Mouse (Mus musculus): ENCODE measurements at regions not wholly inside any gene's neighbourhood (a gene's known extent, or its start where the extent isn't known, plus 50 kb on each side); places are given as distances from the start of the nearest gene placed in this dataset.

DNA sequence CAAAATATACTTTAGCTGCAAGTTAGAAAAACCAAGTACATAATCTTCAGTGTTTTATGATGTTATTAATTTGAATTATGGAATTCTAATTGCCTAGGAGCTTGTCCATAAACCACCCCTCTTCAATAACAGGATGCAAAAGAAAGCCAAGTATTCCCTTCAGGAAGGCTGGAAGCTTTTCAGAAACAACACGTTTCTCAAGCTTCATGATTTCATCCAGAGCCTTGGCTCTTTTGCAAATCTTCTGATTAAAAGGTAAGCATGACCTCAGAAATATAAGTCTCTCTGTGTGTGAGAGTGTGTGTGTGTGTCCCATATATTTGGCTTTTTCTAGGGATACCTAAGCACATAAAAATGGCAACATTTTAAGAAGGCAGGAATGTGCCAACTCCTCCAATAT is 570.0 kb downstream of the Gm11232 start:
- 21% methylated on average over 1 of the region's 1 CpGs for WGBS
- Histone ChIP-seq H3K27ac (no peak overlapping the region), H3K27me3 (ENCODE audit: control insufficient read depth, insufficient read depth, low read length) (no peaks in the 10 kb centered on the region), H3K79me2 (replicated peaks; ENCODE audit: control insufficient read depth, insufficient read depth, low read length) (no peaks in the 10 kb centered on the region), H3K4me1 (ENCODE audit: control insufficient read depth, insufficient read depth, low read length) (no peaks in the 10 kb centered on the region), H3K36me3 (ENCODE audit: control insufficient read depth, insufficient read depth, low read length) (no peaks in the 10 kb centered on the region), H3K4me3 (no peak overlapping the region), H3K9ac (ENCODE audit: low read depth, low read length) (no peak overlapping the region)
- intact Hi-C loops (cut with DNase I): no loop called here
- no peak for TF ChIP-seq CTCF (IDR thresholded peaks at IDR 0.05)
- no peak for TF ChIP-seq POLR2A (IDR thresholded peaks at IDR 0.05; ENCODE audit: insufficient read depth, low read depth, low read length)
- TF ChIP-seq EP300 (IDR thresholded peaks at IDR 0.05; ENCODE audit: insufficient read depth, low read depth, low read length): no peak
- DNase-seq: no peak

GRCm38 (mm10) chr4:71177661-71178060 is 580.1 kb downstream of the Gm11232 start:
- no peaks in the 10 kb centered on the region for H3K36me3 ChIP-seq (ENCODE audit: control insufficient read depth, insufficient read depth, low read length)
- WGBS: 60% methylated on average over 2 of the region's 2 CpGs
- H3K27ac ChIP-seq: no peak overlapping the region

DNA sequence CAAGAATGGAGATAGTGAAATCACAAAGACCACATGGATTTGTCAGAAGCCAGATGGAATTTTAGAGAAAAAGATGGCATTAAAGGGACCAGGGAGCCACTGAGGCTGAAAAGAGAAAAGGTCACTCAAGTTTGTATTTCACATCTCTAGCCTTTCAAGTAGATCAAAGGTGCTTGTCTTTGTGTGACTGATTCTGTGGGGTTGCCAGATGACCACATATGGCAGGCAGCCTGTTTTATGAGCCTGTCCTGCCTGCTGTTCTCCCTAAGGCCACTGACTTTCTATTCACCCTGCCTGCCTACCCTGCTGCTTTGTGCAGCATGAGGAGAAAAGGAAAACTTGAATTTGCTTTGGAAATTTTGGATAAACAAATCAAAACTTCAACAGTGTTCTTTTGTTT is 592.0 kb downstream of the Gm11232 start:
- H3K9ac ChIP-seq (ENCODE audit: low read depth, low read length): no peak overlapping the region
- no peak for DNase-seq
- H3K4me1 ChIP-seq (ENCODE audit: control insufficient read depth, insufficient read depth, low read length): no peaks in the 10 kb centered on the region
- intact Hi-C loops (cut with DNase I): no loop called here
- no peaks in the 10 kb centered on the region for H3K27me3 ChIP-seq (ENCODE audit: control insufficient read depth, insufficient read depth, low read length)
- no peak overlapping the region for H3K4me3 ChIP-seq
- no peak overlapping the region for H3K27ac ChIP-seq
- no peaks in the 10 kb centered on the region for H3K79me2 ChIP-seq (replicated peaks; ENCODE audit: control insufficient read depth, insufficient read depth, low read length)
- TF ChIP-seq EP300 (IDR thresholded peaks at IDR 0.05; ENCODE audit: insufficient read depth, low read depth, low read length): no peak
- TF ChIP-seq CTCF (IDR thresholded peaks at IDR 0.05): no peak
- no peak for TF ChIP-seq POLR2A (IDR thresholded peaks at IDR 0.05; ENCODE audit: insufficient read depth, low read depth, low read length)
- H3K36me3 ChIP-seq (ENCODE audit: control insufficient read depth, insufficient read depth, low read length): no peaks in the 10 kb centered on the region

More at GRCm38 (mm10) chr4:71177661-71178060, 580.1 kb downstream of the Gm11232 start:
- Histone ChIP-seq H3K4me3 (no peak overlapping the region), H3K4me1 (ENCODE audit: control insufficient read depth, insufficient read depth, low read length) (no peaks in the 10 kb centered on the region), H3K9ac (ENCODE audit: low read depth, low read length) (no peak overlapping the region), H3K79me2 (replicated peaks; ENCODE audit: control insufficient read depth, insufficient read depth, low read length) (no peaks in the 10 kb centered on the region), H3K27me3 (ENCODE audit: control insufficient read depth, insufficient read depth, low read length) (no peaks in the 10 kb centered on the region)
- intact Hi-C loops (cut with DNase I): no loop called here
- DNase-seq: no peak
- no peak for TF ChIP-seq CTCF (IDR thresholded peaks at IDR 0.05)
- no peak for TF ChIP-seq POLR2A (IDR thresholded peaks at IDR 0.05; ENCODE audit: insufficient read depth, low read depth, low read length)
- TF ChIP-seq EP300 (IDR thresholded peaks at IDR 0.05; ENCODE audit: insufficient read depth, low read depth, low read length): no peak

DNA sequence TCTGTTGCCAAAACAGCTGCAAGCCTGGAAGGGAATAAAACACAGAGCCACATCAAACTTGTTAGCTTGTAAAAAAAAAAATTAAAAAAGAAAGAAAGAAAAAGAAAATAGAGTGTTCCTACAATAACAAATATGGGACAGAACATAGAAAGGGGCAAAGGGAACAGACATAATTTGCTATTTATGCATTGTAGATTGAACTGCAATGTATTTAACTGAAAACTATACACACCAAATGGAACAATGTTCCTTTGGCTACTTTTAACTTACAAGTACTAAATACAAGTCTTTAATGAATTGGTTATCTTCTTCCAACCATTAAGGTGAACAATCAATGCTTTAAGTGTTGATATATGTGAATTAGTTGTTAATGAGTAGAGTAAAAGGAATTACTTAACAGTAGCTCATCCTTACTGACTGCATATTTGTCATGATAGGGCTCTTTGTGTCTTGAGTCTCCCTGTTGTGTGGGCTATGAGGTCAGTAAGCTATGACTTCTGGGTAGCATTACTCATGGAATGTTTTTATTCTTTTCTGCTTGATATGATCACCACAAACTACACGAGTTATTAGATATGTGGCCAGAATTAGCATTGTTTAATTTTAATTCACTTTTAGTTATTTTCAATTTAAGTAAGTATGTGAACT is 597.0 kb upstream of the Megf9 start:
- no peaks in the 10 kb centered on the region for H3K4me1 ChIP-seq (ENCODE audit: control insufficient read depth, insufficient read depth, low read length)

DNA sequence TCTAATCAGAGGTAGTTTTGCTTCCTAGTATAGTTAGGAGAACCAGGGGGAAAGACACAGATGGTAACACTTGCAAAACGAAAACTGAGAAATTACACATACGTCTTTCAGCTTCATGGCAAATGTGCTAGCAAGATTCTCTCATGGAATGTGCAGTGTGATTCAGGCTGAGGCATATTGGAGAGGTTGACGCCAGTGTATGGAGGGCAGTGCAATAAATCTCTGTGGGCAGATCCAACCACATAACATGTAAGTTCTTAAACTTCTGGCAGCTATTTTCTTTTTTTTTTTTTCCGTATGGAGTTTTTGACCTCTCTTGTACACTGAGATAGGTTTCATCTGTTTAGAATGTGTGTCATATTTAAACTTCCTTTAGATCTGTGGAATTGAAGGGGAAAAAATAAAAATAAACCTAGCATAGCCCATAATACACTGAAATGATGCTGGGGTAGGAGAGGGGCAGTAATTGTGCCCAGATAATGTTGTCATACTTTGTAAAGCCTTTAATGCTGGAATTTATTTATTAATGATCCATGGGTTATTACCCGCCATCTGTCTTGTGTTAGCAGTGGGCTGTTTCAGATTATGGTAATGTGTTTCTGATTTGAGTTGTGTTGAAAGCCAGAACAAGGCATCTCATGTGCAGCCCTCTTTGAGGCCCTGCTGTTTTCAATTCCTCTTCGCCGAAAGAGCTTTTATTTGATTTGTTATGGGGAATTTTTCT is 596.3 kb upstream of the Megf9 start:
- H3K4me3 ChIP-seq: no peak overlapping the region
- TF ChIP-seq POLR2A (IDR thresholded peaks at IDR 0.05; ENCODE audit: insufficient read depth, low read depth, low read length): no peak
- no peak for TF ChIP-seq EP300 (IDR thresholded peaks at IDR 0.05; ENCODE audit: insufficient read depth, low read depth, low read length)
- no peak for TF ChIP-seq CTCF (IDR thresholded peaks at IDR 0.05)
- no peaks in the 10 kb centered on the region for H3K36me3 ChIP-seq (ENCODE audit: control insufficient read depth, insufficient read depth, low read length)
- intact Hi-C loops (cut with DNase I): no loop called here
- H3K27me3 ChIP-seq (ENCODE audit: control insufficient read depth, insufficient read depth, low read length): no peaks in the 10 kb centered on the region
- H3K27ac ChIP-seq: no peak overlapping the region
- no peak overlapping the region for H3K9ac ChIP-seq (ENCODE audit: low read depth, low read length)
- H3K4me1 ChIP-seq (ENCODE audit: control insufficient read depth, insufficient read depth, low read length): no peaks in the 10 kb centered on the region
- no peaks in the 10 kb centered on the region for H3K79me2 ChIP-seq (replicated peaks; ENCODE audit: control insufficient read depth, insufficient read depth, low read length)
- DNase-seq: no peak
- 68% methylated on average over 7 of the region's 7 CpGs for WGBS

More for the DNA sequence above, 597.0 kb upstream of the Megf9 start:
- H3K79me2 ChIP-seq (replicated peaks; ENCODE audit: control insufficient read depth, insufficient read depth, low read length): no peaks in the 10 kb centered on the region
- 26% methylated on average over 1 of the region's 1 CpGs for WGBS
- TF ChIP-seq POLR2A (IDR thresholded peaks at IDR 0.05; ENCODE audit: insufficient read depth, low read depth, low read length): no peak
- no peak for TF ChIP-seq EP300 (IDR thresholded peaks at IDR 0.05; ENCODE audit: insufficient read depth, low read depth, low read length)
- TF ChIP-seq CTCF (IDR thresholded peaks at IDR 0.05): no peak
- H3K4me3 ChIP-seq: no peak overlapping the region
- intact Hi-C loops (cut with DNase I): no loop called here
- DNase-seq: no peak
- no peaks in the 10 kb centered on the region for H3K27me3 ChIP-seq (ENCODE audit: control insufficient read depth, insufficient read depth, low read length)
- H3K36me3 ChIP-seq (ENCODE audit: control insufficient read depth, insufficient read depth, low read length): no peaks in the 10 kb centered on the region
- H3K9ac ChIP-seq (ENCODE audit: low read depth, low read length): no peak overlapping the region
- no peak overlapping the region for H3K27ac ChIP-seq

- Histone ChIP-seq H3K36me3 (ENCODE audit: control insufficient read depth, insufficient read depth, low read length) (no peaks in the 10 kb centered on the region), H3K79me2 (replicated peaks; ENCODE audit: control insufficient read depth, insufficient read depth, low read length) (no peaks in the 10 kb centered on the region), H3K27me3 (ENCODE audit: control insufficient read depth, insufficient read depth, low read length) (no peaks in the 10 kb centered on the region), H3K9ac (ENCODE audit: low read depth, low read length) (no peak overlapping the region), H3K27ac (no peak overlapping the region), H3K4me1 (ENCODE audit: control insufficient read depth, insufficient read depth, low read length) (no peaks in the 10 kb centered on the region), H3K4me3 (no peak overlapping the region)
- no peak for TF ChIP-seq EP300 (IDR thresholded peaks at IDR 0.05; ENCODE audit: insufficient read depth, low read depth, low read length)
- TF ChIP-seq CTCF (IDR thresholded peaks at IDR 0.05): no peak
- no peak for TF ChIP-seq POLR2A (IDR thresholded peaks at IDR 0.05; ENCODE audit: insufficient read depth, low read depth, low read length)
- intact Hi-C loops (cut with DNase I): no loop called here
- DNase-seq: no peak
- WGBS: 68% methylated on average over 1 of the region's 1 CpGs
Measured at GRCm38 (mm10) chr4:71129306-71129705, 594.5 kb upstream of the Megf9 start.

Data from heart, adult 2 months (tissue).